Mouse (Mus musculus) midbrain, embryonic 12.5 days (tissue): ENCODE results near the gene Dlx6. TPM values are rescaled to one million over a fixed set of nuclear protein-coding genes. Genes with fewer than 3 reads are reported as not detected.

Experiments
- ATAC-seq: fragments of 200-750 bp; cut with Nextera tagmentation; 2 replicates; pipeline ENCODE4 v1.8.0; 2017; ENCODE audit warnings: low read depth, moderate TSS enrichment, moderate library complexity; ENCODE audit not compliant: low FRiP score
- H3K27ac ChIP-seq: fragments of 300-500 bp; sonication (generic); replicated peaks from 2 replicates; pipeline ENCODE4 v1.5.1; 2016; ENCODE audit warnings: mild to moderate bottlenecking
- H3K27me3 ChIP-seq: fragments of 300-500 bp; sonication (generic); 2 replicates; pipeline ENCODE4 v1.6.1; 2016; ENCODE audit warnings: mild to moderate bottlenecking
- H3K36me3 ChIP-seq: fragments of 300-500 bp; sonication (generic); 2 replicates; pipeline ENCODE4 v1.6.1; 2016
- H3K4me1 ChIP-seq: fragments of 300-500 bp; sonication (generic); 2 replicates; pipeline ENCODE4 v1.6.1; 2016
- H3K4me2 ChIP-seq: fragments of 300-500 bp; sonication (generic); replicated peaks from 2 replicates; pipeline ENCODE4 v1.6.1; 2016; ENCODE audit warnings: mild to moderate bottlenecking, moderate library complexity
- H3K4me3 ChIP-seq: fragments of 300-500 bp; sonication (generic); 2 replicates; pipeline ENCODE4 v1.5.1; 2016; ENCODE audit warnings: mild to moderate bottlenecking
- H3K9ac ChIP-seq: fragments of 300-500 bp; sonication (generic); replicated peaks from 2 replicates; pipeline ENCODE4 v1.6.1; 2016; ENCODE audit warnings: mild to moderate bottlenecking, moderate library complexity
- H3K9me3 ChIP-seq: fragments of 300-500 bp; sonication (generic); 2 replicates; pipeline ENCODE4 v1.6.1; 2016; ENCODE audit warnings: mild to moderate bottlenecking
- WGBS: fragments of 180-500 bp; shearing (Covaris S2); methylation state at CpG from one replicate; pipeline ENCODE4 v1.1.7; 2016; 5-methylcytosine and 5-hydroxymethylcytosine counted together
- polyA plus RNA-seq: library from polyadenylated mRNA; unstranded; fragments of >200 nt; fragmentation: Nextera tagmentation; extraction: Ambion mirVana; gene quantifications from 2 replicates; pipeline ENCODE4 v1.2.1, GENCODE M21; 2016

Gene Dlx6
- polyA plus RNA-seq = 2.6 and 3.5 TPM in 2 replicates

GRCm38 (mm10) chr6:6863160-6863870 is at the start of gene Dlx6:
TSS of gene Dlx6 (plus strand) at chr6:6863334.
- peak within 1 kb of the TSS; percentile 65 for H3K27ac ChIP-seq

GRCm38 (mm10) chr6:6816821-6817220 is 46.3 kb upstream of the Dlx6 start:
- WGBS = 86% methylated on average over 6 of the region's 6 CpGs
- no peak for ATAC-seq

More at GRCm38 (mm10) chr6:6863160-6863870, at the start of gene Dlx6:
- Histone ChIP-seq H3K4me1 (peaks cover 22% of the 10 kb centered on the region), H3K9ac (peak within 1 kb of the TSS; percentile 57), H3K4me2 (peak within 1 kb of the TSS; percentile 77), H3K9me3 (no peaks in the 10 kb centered on the region), H3K36me3 (no peaks in the 10 kb centered on the region), H3K27me3 (peaks cover 93% of the 10 kb centered on the region), H3K4me3 (peak within 1 kb of the TSS; percentile 49)
- WGBS = under 1% methylated on average over 41 of the region's 52 CpGs
- ATAC-seq = peak; percentile 74

GRCm38 (mm10) chr6:6818036-6818788 is 44.9 kb upstream of the Dlx6 start:
- Histone ChIP-seq H3K4me2 (no peak overlapping the region), H3K36me3 (no peaks in the 10 kb centered on the region), H3K9me3 (no peaks in the 10 kb centered on the region), H3K4me1 (no peaks in the 10 kb centered on the region), H3K27me3 (no peaks in the 10 kb centered on the region), H3K27ac (no peak overlapping the region), H3K4me3 (no peak overlapping the region), H3K9ac (no peak overlapping the region)
- 57% methylated on average over 8 of the region's 9 CpGs for WGBS
- ATAC-seq = no peak

More at GRCm38 (mm10) chr6:6816821-6817220, 46.3 kb upstream of the Dlx6 start:
- H3K9ac ChIP-seq = no peak overlapping the region
- no peak overlapping the region for H3K4me2 ChIP-seq
- no peaks in the 10 kb centered on the region for H3K4me1 ChIP-seq
- no peaks in the 10 kb centered on the region for H3K9me3 ChIP-seq
- H3K27me3 ChIP-seq = no peaks in the 10 kb centered on the region
- no peaks in the 10 kb centered on the region for H3K36me3 ChIP-seq
- no peak overlapping the region for H3K4me3 ChIP-seq
- no peak overlapping the region for H3K27ac ChIP-seq

GRCm38 (mm10) chr6:6819134-6819533 is 44.0 kb upstream of the Dlx6 start:
- Histone ChIP-seq H3K4me3 (no peak overlapping the region), H3K36me3 (no peaks in the 10 kb centered on the region), H3K27ac (no peak overlapping the region), H3K9ac (no peak overlapping the region), H3K4me2 (peak overlapping the region; percentile 26; the same call in 1 of the 2 replicates), H3K9me3 (no peaks in the 10 kb centered on the region), H3K27me3 (no peaks in the 10 kb centered on the region), H3K4me1 (no peaks in the 10 kb centered on the region)
- 23% methylated on average over 7 of the region's 7 CpGs for WGBS
- no peak for ATAC-seq

GRCm38 (mm10) chr6:6825313-6825712 is 37.8 kb upstream of the Dlx6 start:
- ATAC-seq = no peak
- H3K27ac ChIP-seq = no peak overlapping the region
- H3K9ac ChIP-seq = no peak overlapping the region

GRCm38 (mm10) chr6:6826861-6827260 is 36.3 kb upstream of the Dlx6 start:
- no peaks in the 10 kb centered on the region for H3K9me3 ChIP-seq
- no peak overlapping the region for H3K9ac ChIP-seq
- H3K4me2 ChIP-seq = no peak overlapping the region
- WGBS = 100% methylated on average over 1 of the region's 1 CpGs
- H3K4me1 ChIP-seq = no peaks in the 10 kb centered on the region
- H3K4me3 ChIP-seq = no peak overlapping the region
- H3K36me3 ChIP-seq = no peaks in the 10 kb centered on the region
- H3K27ac ChIP-seq = no peak overlapping the region
- H3K27me3 ChIP-seq = no peaks in the 10 kb centered on the region
- ATAC-seq = no peak

More at GRCm38 (mm10) chr6:6825313-6825712, 37.8 kb upstream of the Dlx6 start:
- no peaks in the 10 kb centered on the region for H3K4me1 ChIP-seq
- no peak overlapping the region for H3K4me3 ChIP-seq
- H3K27me3 ChIP-seq = no peaks in the 10 kb centered on the region
- no peaks in the 10 kb centered on the region for H3K36me3 ChIP-seq
- H3K4me2 ChIP-seq = no peak overlapping the region
- H3K9me3 ChIP-seq = no peaks in the 10 kb centered on the region

GRCm38 (mm10) chr6:6830446-6830845 is 32.7 kb upstream of the Dlx6 start:
- no peak overlapping the region for H3K27ac ChIP-seq
- no peaks in the 10 kb centered on the region for H3K9me3 ChIP-seq
- 77% methylated on average over 7 of the region's 7 CpGs for WGBS
- H3K4me2 ChIP-seq = no peak overlapping the region
- no peaks in the 10 kb centered on the region for H3K4me1 ChIP-seq
- H3K36me3 ChIP-seq = no peaks in the 10 kb centered on the region
- H3K4me3 ChIP-seq = no peak overlapping the region
- H3K27me3 ChIP-seq = no peaks in the 10 kb centered on the region
- no peak overlapping the region for H3K9ac ChIP-seq
- ATAC-seq = no peak

GRCm38 (mm10) chr6:6833301-6833700 is 29.8 kb upstream of the Dlx6 start:
- no peak overlapping the region for H3K4me3 ChIP-seq

GRCm38 (mm10) chr6:6848541-6848940 is 14.6 kb upstream of the Dlx6 start:
- peaks cover 78% of the 10 kb centered on the region for H3K27me3 ChIP-seq
- no peak overlapping the region for H3K9ac ChIP-seq
- ATAC-seq = no peak
- H3K36me3 ChIP-seq = no peaks in the 10 kb centered on the region
- no peak overlapping the region for H3K27ac ChIP-seq
- WGBS = 7% methylated on average over 4 of the region's 4 CpGs
- no peaks in the 10 kb centered on the region for H3K4me1 ChIP-seq
- H3K4me3 ChIP-seq = no peak overlapping the region
- no peak overlapping the region for H3K4me2 ChIP-seq
- H3K9me3 ChIP-seq = no peaks in the 10 kb centered on the region

More at GRCm38 (mm10) chr6:6833301-6833700, 29.8 kb upstream of the Dlx6 start:
- Histone ChIP-seq H3K4me1 (no peaks in the 10 kb centered on the region), H3K36me3 (no peaks in the 10 kb centered on the region), H3K27me3 (no peaks in the 10 kb centered on the region), H3K27ac (no peak overlapping the region), H3K9me3 (no peaks in the 10 kb centered on the region), H3K4me2 (no peak overlapping the region), H3K9ac (no peak overlapping the region)
- ATAC-seq = no peak
- 94% methylated on average over 3 of the region's 3 CpGs for WGBS

GRCm38 (mm10) chr6:6849744-6850143 is 13.4 kb upstream of the Dlx6 start:
- H3K4me1 ChIP-seq = no peaks in the 10 kb centered on the region
- H3K9ac ChIP-seq = no peak overlapping the region
- no peak overlapping the region for H3K4me3 ChIP-seq
- no peak for ATAC-seq
- H3K27me3 ChIP-seq = peaks cover 83% of the 10 kb centered on the region
- under 1% methylated on average over 12 of the region's 12 CpGs for WGBS
- H3K9me3 ChIP-seq = no peaks in the 10 kb centered on the region
- H3K4me2 ChIP-seq = no peak overlapping the region
- H3K36me3 ChIP-seq = no peaks in the 10 kb centered on the region
- no peak overlapping the region for H3K27ac ChIP-seq

GRCm38 (mm10) chr6:6850324-6851060 is 12.6 kb upstream of the Dlx6 start:
- Histone ChIP-seq H3K4me3 (no peak overlapping the region), H3K27me3 (peaks cover 88% of the 10 kb centered on the region), H3K36me3 (no peaks in the 10 kb centered on the region), H3K4me2 (no peak overlapping the region), H3K4me1 (no peaks in the 10 kb centered on the region), H3K27ac (no peak overlapping the region), H3K9ac (no peak overlapping the region), H3K9me3 (no peaks in the 10 kb centered on the region)
- ATAC-seq = no peak
- 1% methylated on average over 26 of the region's 26 CpGs for WGBS

- ATAC-seq = no peak
- no peak overlapping the region for H3K4me2 ChIP-seq
- H3K27ac ChIP-seq = no peak overlapping the region
- no peaks in the 10 kb centered on the region for H3K36me3 ChIP-seq
- no peak overlapping the region for H3K4me3 ChIP-seq
- H3K27me3 ChIP-seq = peaks cover 88% of the 10 kb centered on the region
- no peaks in the 10 kb centered on the region for H3K9me3 ChIP-seq
- H3K9ac ChIP-seq = no peak overlapping the region
- 2% methylated on average over 10 of the region's 10 CpGs for WGBS
- H3K4me1 ChIP-seq = no peaks in the 10 kb centered on the region
These were observed 12.0 kb upstream of the Dlx6 start for GRCm38 (mm10) chr6:6851166-6851565.
